In genomic region chr7:102664599-102664998, GRCm38 (mm10) we compare ENCODE assay signal across 24 mouse cellular contexts. TPM values are rescaled to one million over a fixed set of nuclear protein-coding genes. Genes with fewer than 3 reads are reported as not detected.
"Had no signal": no experiment of that assay in that cellular context is flagged by ENCODE, and none has a peak within 500 bp of the region (broad histone marks: within the 10 kb centered on the region; RNA-seq: fewer than 3 reads in every experiment).

Gene Olfr556 (plus strand): TSS chr7:102664899.

- DNase-seq: left cerebral cortex, postnatal 4 days; liver; liver, embryonic 13.5 days; liver, postnatal 0 days; lung, adult 18-20 months; lung, adult 2 months; lung, postnatal 14 days; lung, postnatal 36 days; lung, postnatal 4 days; midbrain, embryonic 14.5 days had no signal

- ATAC-seq: liver, embryonic 12.5 days; liver, postnatal 0 days; lung, postnatal 0 days; midbrain, embryonic 13.5 days; midbrain, embryonic 15.5 days; midbrain, embryonic 16.5 days had no signal

RNA-seq across cellular contexts. Expression of gene Olfr556, which starts in this region (rescaled TPM):
- total RNA-seq: left cerebral cortex, adult 2 months; left cerebral cortex, adult 8-10 months; left cerebral cortex, postnatal 25 days; left cerebral cortex, postnatal 36 days; left cerebral cortex, postnatal 4 days; liver, adult 2 months; megakaryocyte progenitor cell, adult 5-6 weeks; megakaryocyte, adult 5-6 weeks; megakaryocyte-erythroid progenitor cell, adult 5-6 weeks; midbrain, postnatal 0 days had no signal
